Mouse (Mus musculus) erythroblast, embryonic 14.5 days (primary cell): ENCODE measurements around the gene Sgsh.

Experiments
- GATA1 ChIP-seq: IDR thresholded peaks from 2 replicates; pipeline ENCODE4 v1.6.1; 2012; ENCODE audit warnings: low read length, inconsistent platforms, mixed read lengths
- TAL1 ChIP-seq: IDR thresholded peaks from 3 replicates; pipeline ENCODE4 v1.6.1; 2012; ENCODE audit warnings: low read length, inconsistent platforms, mixed read lengths

DNA sequence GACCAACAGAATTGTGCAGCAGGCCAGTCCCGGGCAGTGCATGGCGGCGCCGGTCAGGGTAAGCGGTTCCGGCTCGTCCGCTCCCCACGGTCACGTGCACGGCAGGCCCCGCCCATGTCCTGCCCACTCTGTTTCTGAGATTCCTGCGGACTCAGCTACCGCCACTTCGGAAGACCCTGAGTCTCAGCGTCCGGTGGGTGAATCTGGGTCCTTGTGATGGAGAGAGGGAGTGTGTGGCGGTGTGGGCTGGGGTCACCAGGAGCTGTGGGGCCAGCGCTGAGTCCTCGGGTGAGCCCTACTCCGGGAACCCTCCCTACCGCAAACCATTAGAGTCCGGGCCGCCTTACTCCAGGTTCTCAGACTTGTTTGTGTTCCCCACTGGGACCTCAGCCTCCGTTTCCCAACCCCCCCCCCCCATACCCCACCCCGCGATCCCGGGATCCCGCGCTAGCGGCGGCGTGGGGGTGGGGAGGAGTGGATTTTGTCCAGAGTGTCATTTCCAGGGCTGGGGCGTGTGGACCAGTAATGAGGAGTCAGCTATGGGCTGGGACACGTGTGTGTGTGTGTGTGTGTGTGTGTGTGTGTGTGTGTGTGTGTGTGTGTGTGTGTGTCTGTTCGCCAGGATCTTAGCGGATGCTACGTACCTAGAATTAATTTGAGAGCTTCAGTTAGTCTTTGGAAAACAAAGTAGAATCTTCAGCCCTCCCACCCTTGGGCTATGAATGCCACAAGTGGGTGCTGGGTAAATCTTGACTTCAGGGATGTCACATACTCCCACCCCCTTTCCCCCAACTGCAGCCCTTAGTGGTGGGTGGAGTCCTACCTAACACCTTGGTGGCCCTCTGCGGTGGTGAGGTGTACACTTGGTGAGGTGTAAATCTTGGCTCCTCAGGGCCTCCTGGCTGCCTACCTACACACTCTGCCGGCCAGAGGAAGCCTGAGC, at the start of gene Sgsh, which contains the start of gene Slc26a11:
- TF ChIP-seq TAL1 (no peak), GATA1 (no peak)
